Mouse (Mus musculus) gastrocnemius, postnatal 14 days (tissue): ENCODE results near the gene Phf10. TPM values are rescaled to one million over a fixed set of nuclear protein-coding genes. Genes with fewer than 3 reads are reported as not detected.
A peak's percentile ranks its signal among the peaks of the same experiment; 100 is the strongest.
"Not testable (repeated sequence)": the region's sequence is repeated elsewhere in the genome, so short reads cannot be mapped to it uniquely, and the experiment has no call there.

Experiments
- DNase-seq: peaks from one replicate; pipeline ENCODE4 v3.0.0; 2021; ENCODE audit warnings: mixed read lengths
- intact Hi-C: fragments of 180-260 bp; cut with DNase I; formaldehyde crosslinking; loops from one replicate; pipeline ENCODE4 v1.15.1; 2025; ENCODE audit warnings: low total_unique reads
- total RNA-seq, 2 experiments: library from RNA; stranded (reverse); gene quantifications; 2 replicates each; pipeline ENCODE4 v1.2.3; 2021

Phf10 gene
- total RNA-seq, 2 experiments from 2014 or later = 45.8 to 54.1 TPM

DNA sequence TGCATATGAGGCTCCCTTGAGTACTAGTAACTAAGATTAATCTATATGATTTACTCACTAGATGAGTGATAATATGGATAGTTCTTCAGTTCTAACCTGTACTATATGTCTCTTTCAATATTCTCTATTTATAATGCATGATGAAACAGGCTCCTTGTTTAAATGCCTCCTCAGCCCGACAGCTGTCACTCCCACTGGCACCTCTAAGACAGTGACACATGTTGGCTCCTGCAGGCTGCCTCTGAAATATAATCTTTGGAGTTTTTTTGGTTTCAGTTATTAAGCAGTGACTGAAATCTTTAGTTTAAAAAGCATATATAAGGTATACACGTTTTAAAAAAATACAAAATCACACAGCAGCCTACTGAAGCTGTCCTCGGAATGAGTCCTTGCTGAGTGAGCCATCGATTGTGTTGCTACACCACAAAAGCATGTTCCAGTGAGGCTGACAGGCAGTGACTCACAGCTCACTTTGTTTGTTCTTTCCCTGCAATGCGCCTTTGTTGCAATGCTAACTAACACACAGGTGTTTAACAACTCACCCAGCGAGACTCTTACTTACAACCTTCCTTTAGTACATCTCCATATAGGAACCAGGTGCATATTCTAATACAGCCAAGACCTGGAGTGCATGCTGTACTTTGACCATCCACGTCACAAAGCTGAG, 11.8 kb downstream of the Phf10 start:
- intact Hi-C loops = no loop called here
- no peak for DNase-seq

DNA sequence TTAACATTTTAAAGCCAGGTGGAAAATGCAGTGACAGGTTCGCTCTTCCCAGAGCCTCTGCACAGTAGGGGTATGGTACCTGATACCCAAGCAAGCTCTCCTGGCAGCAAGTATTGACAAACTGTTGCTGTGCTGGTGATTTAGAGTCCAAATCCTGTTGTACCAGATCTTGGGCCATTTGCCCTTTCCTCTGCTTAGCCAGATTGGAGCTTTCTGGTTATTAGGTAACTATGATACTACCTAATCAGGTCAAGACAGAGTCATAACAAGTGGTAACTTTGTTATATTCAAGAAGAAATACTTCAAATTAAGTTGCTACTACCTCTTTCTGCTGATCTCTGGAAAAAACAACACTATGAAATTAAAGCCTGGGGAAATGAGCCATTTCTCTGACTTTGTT, 16.5 kb downstream of the Phf10 start:
- no peak for DNase-seq
- intact Hi-C loops = no loop called here

DNA sequence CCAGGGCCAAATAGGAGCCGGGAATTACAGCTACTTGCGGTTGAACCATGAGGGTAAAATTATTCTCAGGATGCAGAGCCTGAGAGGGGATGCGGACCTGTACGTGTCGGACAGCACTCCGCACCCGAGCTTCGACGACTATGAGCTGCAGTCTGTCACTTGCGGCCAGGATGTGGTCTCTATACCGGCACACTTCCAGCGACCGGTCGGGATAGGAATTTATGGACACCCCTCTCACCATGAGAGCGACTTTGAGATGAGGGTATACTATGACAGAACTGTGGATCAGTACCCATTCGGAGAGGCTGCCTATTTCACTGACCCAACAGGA, 17.4 kb downstream of the Phf10 start:
- intact Hi-C loops = no loop called here
- DNase-seq = no peak

DNA sequence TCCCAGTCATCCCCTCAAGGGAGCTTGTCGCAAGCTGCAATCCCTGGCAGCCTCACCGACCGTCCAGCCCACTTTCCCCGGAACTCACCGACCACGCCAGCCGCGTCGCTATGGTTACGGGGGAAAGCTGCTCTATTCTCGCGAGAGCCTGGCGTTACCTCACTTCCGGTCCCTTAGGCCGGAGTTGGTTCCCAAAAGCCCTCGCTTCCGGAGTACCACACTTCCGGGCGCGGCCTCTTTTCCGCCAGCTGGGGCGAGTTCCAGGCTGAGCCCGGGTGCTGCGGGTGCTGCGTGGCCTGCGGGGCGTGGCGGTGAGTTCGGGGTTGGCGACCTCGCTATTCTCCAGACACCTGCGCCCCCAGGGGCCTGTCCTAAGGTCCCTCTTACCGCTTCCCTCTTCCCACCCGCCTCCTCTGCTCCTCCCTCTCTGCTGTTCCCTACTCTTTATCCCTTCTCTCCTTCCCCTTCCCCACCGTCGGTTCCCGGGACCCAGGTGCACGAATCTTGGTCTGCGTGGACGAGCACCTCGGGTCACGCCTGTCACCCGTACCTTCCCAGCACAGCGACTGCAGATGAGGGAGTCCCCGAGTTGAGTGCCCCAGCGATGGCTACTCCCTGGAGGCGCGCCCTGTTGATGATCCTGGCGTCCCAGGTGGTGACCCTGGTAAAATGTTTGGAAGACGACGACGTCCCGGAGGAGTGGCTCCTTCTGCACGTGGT, 17.9 kb downstream of the Phf10 start, which contains the start of the genes Wdr27 and 1600012H06Rik:
Gene Wdr27 (minus strand): TSS at position 150 of the 720 bp plus-strand sequence.
Gene 1600012H06Rik (plus strand): TSS at position 176 of the 720 bp plus-strand sequence.
- intact Hi-C loops = no loop called here
- peak; percentile 100 for DNase-seq

DNA sequence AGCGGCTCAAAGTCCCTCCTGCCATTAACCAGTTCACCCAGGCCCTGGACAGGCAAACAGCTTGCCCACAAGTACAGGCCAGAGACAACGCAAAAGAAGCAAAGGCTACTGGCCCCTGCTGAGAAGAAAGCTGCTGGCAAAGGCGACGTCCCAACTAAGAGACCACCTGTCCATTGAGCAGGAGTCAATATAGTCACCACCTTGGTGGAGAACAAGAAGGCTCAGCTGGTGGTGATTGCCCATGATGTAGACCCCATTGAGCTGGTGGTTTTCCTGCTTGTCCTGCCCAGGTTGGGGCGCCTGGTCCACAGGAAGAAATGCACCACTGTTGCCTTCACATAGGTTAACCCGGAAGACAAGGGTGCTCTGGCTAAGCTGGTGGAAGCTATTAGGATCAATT, 18.9 kb downstream of the Phf10 start:
- intact Hi-C loops = not testable (repeated sequence)

DNA sequence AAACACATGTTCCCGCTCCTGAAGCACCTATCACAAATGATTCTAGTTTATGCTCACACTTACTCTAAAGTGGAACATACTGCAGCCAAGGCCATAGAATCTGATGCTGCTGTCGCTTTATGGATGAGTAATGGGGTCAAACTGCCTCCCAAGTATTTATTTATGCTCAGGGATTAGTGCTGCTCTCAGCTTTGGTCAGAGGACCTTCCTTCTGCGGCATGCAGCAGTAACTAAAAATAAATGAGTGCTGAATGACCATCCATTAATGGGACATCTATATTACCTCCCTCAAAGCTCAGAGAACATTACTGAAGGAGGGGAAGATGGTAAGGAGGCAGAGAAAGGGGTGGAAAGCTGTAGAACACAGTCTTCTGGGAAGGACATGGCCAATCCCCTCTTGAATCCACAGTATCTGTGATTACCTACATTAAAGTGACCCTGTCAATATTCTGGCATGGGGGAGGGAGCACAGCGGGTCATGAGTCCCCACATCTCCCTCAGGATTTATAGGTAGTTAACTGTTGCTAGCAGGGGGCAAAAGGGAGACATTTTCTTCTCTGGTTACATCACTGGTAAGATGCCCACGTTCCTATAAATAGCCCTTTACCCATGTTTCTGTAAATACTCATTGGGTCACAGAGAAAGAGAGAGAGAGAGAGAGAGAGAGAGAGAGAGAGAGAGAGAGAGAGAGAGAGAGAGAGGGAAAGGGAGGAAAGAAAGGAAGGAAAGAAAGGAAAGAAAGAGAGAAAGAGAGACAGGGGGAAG, 25.1 kb downstream of the Phf10 start:
- intact Hi-C loops = no loop called here
- no peak for DNase-seq

More for the DNA sequence above, 18.9 kb downstream of the Phf10 start:
- not testable (repeated sequence) for DNase-seq

DNA sequence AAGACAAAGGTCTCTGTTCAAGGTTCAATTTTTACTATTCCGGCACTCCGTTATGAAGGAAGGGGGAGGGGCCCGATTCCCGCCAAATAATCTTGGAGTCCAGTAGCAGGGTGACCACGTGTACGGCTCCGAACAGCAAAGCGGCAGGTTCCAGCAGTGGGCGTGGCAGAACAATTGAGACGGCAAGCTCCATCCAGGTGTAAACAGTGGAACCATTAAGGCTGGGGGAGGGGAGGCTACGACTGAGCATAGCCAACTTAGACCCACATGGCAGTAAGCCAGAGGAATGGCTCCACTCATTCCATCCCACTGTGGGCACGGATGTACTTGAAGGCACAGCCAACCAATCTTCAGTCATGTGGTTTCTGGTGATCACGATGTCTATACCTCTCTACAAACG, 25.8 kb downstream of the Phf10 start:
- DNase-seq, intact Hi-C loops: not testable (repeated sequence)

DNA sequence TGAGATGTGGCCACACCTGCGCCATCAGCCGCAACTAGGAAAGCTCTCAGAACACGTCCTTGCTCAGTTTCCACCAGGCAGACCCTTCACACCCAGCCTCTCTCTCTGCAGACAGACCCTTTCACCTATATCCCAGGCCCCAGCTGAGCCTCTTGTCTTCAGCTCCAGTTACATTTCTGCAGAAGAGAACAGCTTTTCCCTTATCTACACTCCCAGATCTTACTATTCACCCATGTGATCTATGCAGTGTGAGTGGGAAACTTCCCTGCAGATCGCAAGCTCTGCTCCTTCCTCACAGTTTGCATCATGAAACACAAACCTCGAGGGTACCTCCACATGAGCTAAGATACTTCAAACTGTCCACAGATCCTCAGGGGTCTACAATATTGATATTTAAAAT, 29.6 kb downstream of the Phf10 start:
- no peak for DNase-seq
- intact Hi-C loops = no loop called here

DNA sequence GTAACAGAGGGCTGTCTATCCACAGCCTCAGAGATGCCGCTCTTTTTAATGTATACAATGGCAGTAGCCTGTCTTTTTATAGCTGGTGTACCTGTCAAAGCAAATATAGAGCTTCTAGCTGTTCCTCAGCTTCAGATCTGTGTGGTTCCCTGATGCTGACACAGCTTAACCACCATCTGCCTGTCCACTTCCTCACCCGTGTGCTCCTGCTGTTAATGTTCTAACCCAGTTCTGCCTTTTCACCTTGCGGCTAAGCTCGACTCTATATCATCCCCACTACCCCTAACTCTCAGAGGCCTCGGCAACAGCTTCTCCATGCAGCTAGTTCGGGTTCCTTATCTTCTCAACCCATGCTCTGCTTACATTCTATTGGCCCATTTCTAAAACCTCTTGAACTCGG, 30.4 kb downstream of the Phf10 start:
- no peak for DNase-seq
- intact Hi-C loops = no loop called here

DNA sequence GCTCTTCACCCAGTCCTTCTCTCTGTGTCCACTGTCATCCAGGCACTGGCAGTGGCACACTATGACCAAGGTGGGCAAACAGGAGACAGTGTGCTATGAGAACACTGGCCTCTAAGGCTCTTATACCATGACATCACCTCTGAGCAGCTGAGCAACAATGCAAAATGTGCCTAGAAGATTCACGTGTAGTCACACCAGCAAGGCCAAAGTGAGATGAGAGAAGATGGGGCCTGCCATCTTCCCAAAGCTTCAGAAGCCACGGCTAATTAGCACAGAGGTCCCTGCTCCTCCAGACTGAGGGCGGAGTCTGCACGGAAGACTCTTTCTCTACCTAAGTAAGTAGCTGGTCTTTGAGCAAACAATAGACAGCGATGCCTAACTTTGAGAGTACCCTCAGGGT, 32.4 kb downstream of the Phf10 start:
- intact Hi-C loops = no loop called here
- no peak for DNase-seq

DNA sequence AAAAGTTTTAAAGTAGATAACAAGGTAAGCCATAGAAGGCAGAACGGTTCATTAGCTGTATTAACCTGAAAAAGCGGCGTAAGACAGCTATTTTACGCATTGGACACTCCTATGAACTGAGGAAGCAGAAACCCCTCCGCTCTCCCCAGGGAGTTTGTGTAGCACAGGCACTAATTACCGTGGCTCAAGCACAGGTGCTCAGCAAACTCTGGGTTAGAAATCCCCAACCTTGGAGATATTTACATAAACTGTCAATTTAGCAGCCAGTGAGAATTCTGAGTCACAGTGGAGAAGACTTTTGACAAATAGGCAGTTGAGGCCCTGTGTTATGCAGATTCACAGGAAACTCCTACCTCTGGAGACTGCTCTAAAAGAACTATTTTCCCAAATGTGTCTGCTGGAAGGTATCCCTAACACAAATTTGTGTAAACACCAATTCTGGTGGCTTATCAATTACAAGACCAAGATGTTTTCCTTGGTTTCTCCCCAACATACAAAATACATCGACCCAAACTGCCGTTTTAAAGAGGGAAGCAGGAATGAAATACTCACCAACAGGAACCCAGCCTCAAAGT, 33.3 kb downstream of the Phf10 start:
- DNase-seq = no peak

DNA sequence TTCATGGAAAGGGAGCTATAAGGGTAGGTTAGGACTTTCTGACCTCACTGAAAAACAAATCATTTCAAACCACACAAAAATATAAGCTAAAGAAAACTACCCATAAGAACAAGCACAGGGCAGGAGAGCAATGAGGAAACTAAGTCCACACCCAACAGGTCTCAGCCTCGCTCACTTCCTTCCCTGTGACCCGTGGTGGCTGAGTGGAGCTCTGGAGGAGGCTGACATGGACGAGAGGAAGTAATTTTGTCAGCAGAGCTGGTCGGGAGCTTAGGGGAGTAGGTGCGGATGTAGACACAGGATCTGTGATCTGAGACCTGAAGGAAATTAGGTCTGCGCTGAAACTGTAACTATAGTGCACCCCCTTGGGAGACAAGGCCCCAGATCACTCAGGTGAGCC, 39.5 kb downstream of the Phf10 start:
- intact Hi-C loops = no loop called here
- no peak for DNase-seq

More for the DNA sequence above, 33.3 kb downstream of the Phf10 start:
- intact Hi-C loops = no loop called here

DNA sequence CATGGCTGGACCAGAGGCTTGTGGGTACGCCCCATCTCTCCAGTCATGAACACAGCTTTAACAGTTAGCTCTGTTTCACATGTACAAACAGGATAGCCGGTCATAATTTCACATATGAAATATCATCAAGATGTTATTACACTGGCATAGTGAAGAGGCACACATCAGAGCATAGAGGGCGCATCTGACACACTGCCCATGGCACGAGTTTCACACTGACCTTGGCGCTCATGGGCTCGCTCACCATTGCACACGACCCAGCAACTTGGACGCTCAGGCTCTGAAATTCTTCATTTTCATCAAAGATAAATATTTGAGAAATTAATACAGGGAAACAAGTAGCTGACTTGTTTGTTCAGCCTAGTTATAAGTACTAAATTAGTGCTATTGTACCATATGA, 43.2 kb downstream of the Phf10 start:
- intact Hi-C loops = no loop called here
- no peak for DNase-seq

DNA sequence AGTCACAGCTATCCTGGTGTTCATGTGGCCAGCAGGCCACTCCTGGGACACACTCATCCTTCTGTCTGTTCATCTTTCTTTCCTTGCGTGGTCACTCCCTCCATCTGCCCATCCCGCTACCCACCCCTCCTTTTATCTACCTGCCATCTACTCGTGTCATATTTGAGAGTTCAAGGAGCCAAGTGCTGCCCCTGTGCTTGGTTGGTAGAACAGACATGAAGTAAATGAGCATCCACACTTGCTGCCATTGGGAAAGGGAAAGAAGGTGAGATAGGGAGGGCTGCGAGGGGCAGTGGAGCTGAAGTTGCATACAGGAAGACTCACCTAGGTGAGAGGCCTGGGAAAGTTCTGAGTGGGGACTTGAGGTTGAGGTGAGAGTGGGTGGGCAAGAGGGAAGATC, 46.7 kb downstream of the Phf10 start:
- DNase-seq = no peak
- intact Hi-C loops = no loop called here

DNA sequence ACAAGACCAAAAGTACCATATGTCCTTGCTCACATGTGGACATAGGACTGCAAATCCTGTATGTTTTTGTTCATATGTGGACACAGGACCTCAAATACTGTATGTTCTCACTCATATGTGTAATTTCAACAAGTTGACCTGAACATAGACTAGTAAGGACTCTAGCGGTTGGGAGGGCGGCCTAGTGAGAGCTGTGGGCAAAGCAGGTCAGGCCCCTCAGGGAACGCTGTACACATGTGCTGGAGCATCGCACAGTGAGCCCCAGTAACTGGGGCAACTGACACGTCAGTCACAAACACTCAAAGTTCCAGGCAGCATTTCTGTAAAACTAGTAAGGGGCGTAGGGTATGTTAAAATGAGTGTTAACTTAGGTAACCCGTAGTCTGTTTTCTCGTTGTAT, 48.1 kb downstream of the Phf10 start:
- no peak for DNase-seq
- intact Hi-C loops = no loop called here

DNA sequence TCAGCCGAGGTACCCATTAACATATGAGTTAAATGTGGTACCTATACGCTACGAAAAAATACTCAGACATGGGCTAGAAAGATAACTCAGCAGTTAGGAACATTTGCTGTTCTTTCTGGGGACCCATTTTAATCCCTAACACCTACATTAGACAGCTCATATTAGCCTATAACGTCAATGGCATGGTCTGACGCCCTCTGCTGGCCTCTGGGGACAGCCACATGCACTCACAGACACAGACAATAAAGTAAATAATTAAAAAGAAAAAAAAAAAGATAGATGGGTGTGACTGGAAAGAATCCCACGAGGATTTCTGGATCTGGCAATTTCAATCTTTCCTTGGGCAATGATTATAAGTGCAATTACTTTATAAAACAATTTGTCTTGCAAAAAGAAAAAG, 48.7 kb downstream of the Phf10 start:
- intact Hi-C loops = no loop called here
- DNase-seq = no peak

DNA sequence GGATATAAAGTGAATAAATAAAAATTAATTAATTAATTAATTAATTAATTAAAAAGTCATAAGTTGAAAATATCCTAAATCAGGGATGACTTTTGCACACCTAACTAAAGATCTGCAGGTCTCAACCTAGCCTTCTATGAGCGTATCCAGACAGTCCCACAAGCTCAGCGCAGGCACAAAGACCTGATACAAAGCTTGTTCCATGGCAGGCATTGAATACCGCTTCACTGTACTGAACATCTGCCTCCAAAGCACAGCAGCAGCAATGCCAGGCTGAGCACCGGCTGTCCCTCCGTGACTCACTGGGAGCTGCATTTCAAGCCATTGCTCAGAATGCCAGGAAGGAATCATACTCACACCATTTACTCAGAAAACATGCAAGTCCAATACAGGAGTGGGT, 50.3 kb downstream of the Phf10 start:
- intact Hi-C loops = no loop called here
- DNase-seq = no peak

DNA sequence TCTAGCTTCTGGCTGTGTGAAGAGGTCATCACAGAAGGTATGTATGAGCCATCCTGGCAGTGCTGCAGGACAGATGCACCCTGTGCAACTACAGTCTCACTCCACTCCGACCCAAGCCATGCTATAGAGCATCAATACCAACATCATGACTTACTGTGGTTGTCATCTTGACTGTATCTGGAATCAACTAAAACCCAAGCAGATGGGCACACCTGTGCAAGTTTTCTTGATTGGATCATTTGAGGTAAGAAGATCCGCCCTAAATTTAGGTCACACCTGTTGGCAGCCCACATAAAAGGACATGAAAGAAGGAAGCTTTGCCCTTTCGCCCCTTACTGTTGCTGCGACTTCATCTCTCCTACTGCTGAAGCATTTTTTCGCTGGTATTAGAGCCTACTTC, 51.7 kb downstream of the Phf10 start:
- intact Hi-C loops = loop anchor here (5.0 to 10.0 kb wide), 2 partner anchors 367 to 675 kb away; no protein-coding TSS in a partner anchor
- no peak for DNase-seq

DNA sequence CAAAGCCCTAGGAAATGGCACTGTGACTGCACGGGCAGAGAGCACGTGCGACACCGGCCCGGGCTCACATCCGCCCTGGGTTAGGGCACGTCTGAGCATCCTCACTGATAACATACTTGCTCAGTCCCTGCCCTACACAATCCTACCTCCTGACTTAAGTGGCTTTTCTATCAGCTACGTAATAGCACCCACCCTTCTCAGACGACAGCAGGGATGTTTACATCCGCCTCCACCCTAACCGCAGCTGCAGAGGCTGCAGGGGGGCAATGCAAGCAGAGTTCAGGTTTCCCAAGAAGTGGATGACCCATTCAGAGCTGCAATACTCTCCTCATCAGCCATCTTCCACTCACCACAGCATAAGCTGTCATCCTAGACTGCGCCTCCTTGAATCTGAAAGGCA, 53.9 kb downstream of the Phf10 start:
- no peak for DNase-seq
- intact Hi-C loops = loop anchor here (5.0 to 10.0 kb wide), 2 partner anchors 365 to 672 kb away; no protein-coding TSS in a partner anchor

DNA sequence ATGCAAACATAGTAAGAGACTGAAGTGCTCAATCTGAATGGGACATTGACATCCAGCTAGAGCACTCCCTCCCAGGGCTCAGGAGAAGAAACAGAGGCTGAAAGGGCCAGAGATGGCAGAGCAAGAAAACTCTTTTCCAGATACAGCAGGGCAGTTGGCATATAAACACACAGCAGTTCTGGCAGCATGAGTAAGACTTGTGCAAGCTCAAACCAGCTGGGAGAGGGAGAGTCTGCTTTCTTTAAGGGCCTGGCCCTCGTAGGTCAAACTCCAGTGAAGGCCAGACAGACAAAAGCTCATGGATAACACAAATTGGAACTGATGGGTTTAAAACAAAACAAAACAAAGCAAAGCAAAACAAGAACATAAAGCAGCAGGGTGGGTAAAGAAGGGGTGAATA, 54.5 kb downstream of the Phf10 start:
- no peak for DNase-seq
- intact Hi-C loops = loop anchor here (5.0 to 10.0 kb wide), 2 partner anchors 364 to 672 kb away; no protein-coding TSS in a partner anchor
